Mouse (Mus musculus) liver, embryonic 14.5 days (tissue): ENCODE data around the gene Ifitm5. TPM values are rescaled to one million over a fixed set of nuclear protein-coding genes. Genes with fewer than 3 reads are reported as not detected.

Experiments used
- ATAC-seq: fragments of 200-750 bp; cut with Nextera tagmentation; 2 replicates; pipeline ENCODE4 v1.8.0; 2017; ENCODE audit warnings: moderate number of reproducible peaks, mild to moderate bottlenecking, moderate library complexity; ENCODE audit not compliant: insufficient read depth
- DNase-seq, 3 experiments: peaks; one replicate each; pipeline ENCODE4 v3.0.0-alpha.2; 2012 to 2013; ENCODE audit warnings: low read depth in 3 of 3, low spot score in 3 of 3
- H3K27ac ChIP-seq: fragments of 300-500 bp; sonication (generic); 2 replicates; pipeline ENCODE4 v1.5.1; 2014; ENCODE audit warnings: moderate library complexity, mild to moderate bottlenecking, control low read depth, inconsistent platforms
- H3K27me3 ChIP-seq: fragments of 300-500 bp; sonication (generic); 2 replicates; pipeline ENCODE4 v1.6.1; 2014; ENCODE audit warnings: mild to moderate bottlenecking, low read length, moderate library complexity; ENCODE audit not compliant: control insufficient read depth, insufficient read depth
- H3K36me3 ChIP-seq: fragments of 300-500 bp; sonication (generic); replicated peaks from 2 replicates; pipeline ENCODE4 v1.6.1; 2014; ENCODE audit warnings: low read depth; ENCODE audit not compliant: control insufficient read depth, insufficient read depth
- H3K4me1 ChIP-seq, 2 experiments: fragments of 200-500 bp in 1 of 2; fragments of 300-500 bp in 1 of 2; sonication (generic) in 1 of 2; replicated peaks; 2 replicates each; pipeline ENCODE4 v1.6.1; 2012 to 2014; ENCODE audit warnings: antibody characterized with exemption in 1 of 2, inconsistent platforms in 1 of 2, low read length in 1 of 2; ENCODE audit not compliant: control insufficient read depth in 2 of 2, insufficient read depth in 2 of 2
- H3K4me2 ChIP-seq: fragments of 300-500 bp; sonication (generic); 2 replicates; pipeline ENCODE4 v1.6.1; 2014; ENCODE audit warnings: low read depth, mild to moderate bottlenecking, control low read depth, moderate library complexity
- H3K4me3 ChIP-seq, 2 experiments: fragments of 200-500 bp in 1 of 2; fragments of 300-500 bp in 1 of 2; sonication (generic) in 1 of 2; 2 replicates each; pipeline ENCODE4 v1.5.1; 2012 to 2014; ENCODE audit warnings: low read depth in 2 of 2, low read length in 2 of 2, mild to moderate bottlenecking in 2 of 2, control low read depth in 1 of 2, inconsistent platforms in 1 of 2, moderate library complexity in 1 of 2; ENCODE audit not compliant: insufficient read depth in 1 of 2
- H3K9ac ChIP-seq: fragments of 300-500 bp; sonication (generic); replicated peaks from 2 replicates; pipeline ENCODE4 v1.6.1; 2014; ENCODE audit warnings: mild to moderate bottlenecking, control low read depth, moderate library complexity
- H3K9me3 ChIP-seq: fragments of 300-500 bp; sonication (generic); 2 replicates; pipeline ENCODE4 v1.6.1; 2016; ENCODE audit warnings: low read length, mixed read lengths; ENCODE audit not compliant: control insufficient read depth
- CTCF ChIP-seq: IDR thresholded peaks from 2 replicates; pipeline ENCODE4 v1.5.1; 2016; ENCODE audit warnings: antibody characterized with exemption, low read depth, control low read depth
- EP300 ChIP-seq: IDR thresholded peaks from 2 replicates; pipeline ENCODE4 v1.6.1; 2016; ENCODE audit warnings: antibody characterized with exemption, low read depth
- WGBS: fragments of 180-500 bp; shearing (Covaris S2); extraction: QIAGEN DNeasy Blood & Tissue Kit; methylation state at CpG from one replicate; pipeline ENCODE4 v1.1.7; 2014; ENCODE audit not compliant: insufficient replicate concordance; 5-methylcytosine and 5-hydroxymethylcytosine counted together
- polyA plus RNA-seq, 2 experiments: library from polyadenylated mRNA; depleted of rRNA in 1 of 2; stranded (reverse) in 1 of 2; unstranded in 1 of 2; fragments of >200 nt; fragmentation: Nextera tagmentation in 1 of 2; extraction: Ambion mirVana in 1 of 2; gene quantifications; 2 replicates each; pipeline versions ENCODE4 v1.2.1 to v1.2.3; 2012 to 2014

The Ifitm5 gene
- polyA plus RNA-seq, 2 experiments = 0.30 to 0.33 TPM

GRCm38 (mm10) chr7:140952441-140952840, 2.4 kb upstream of the Ifitm5 start:
- H3K36me3 ChIP-seq = no peaks in the 10 kb centered on the region
- peaks cover 3 to 19% of the 10 kb centered on the region in 2 experiments; a peak in 3 of 4 replicates for H3K4me1 ChIP-seq
- no peaks in the 10 kb centered on the region for H3K27me3 ChIP-seq
- TF ChIP-seq CTCF = no peak
- no peak for TF ChIP-seq EP300
- H3K9me3 ChIP-seq = no peaks in the 10 kb centered on the region
- no peak for ATAC-seq
- 65% methylated on average over 7 of the region's 7 CpGs for WGBS
- no peak overlapping the region for H3K4me2 ChIP-seq
- no peak for DNase-seq
- H3K4me3 ChIP-seq = no peak overlapping the region
- no peak overlapping the region for H3K27ac ChIP-seq
- no peak overlapping the region for H3K9ac ChIP-seq

GRCm38 (mm10) chr7:140951765-140952164, 1.7 kb upstream of the Ifitm5 start:
- DNase-seq (no peak), ATAC-seq (no peak)
- no peak overlapping the region for H3K4me3 ChIP-seq
- 52% methylated on average over 6 of the region's 6 CpGs for WGBS
- no peaks in the 10 kb centered on the region for H3K9me3 ChIP-seq
- H3K36me3 ChIP-seq = no peaks in the 10 kb centered on the region
- peaks cover 3 to 24% of the 10 kb centered on the region in 2 experiments; a peak in 3 of 4 replicates for H3K4me1 ChIP-seq
- no peak for TF ChIP-seq CTCF
- TF ChIP-seq EP300 = no peak
- no peaks in the 10 kb centered on the region for H3K27me3 ChIP-seq
- no peak overlapping the region for H3K4me2 ChIP-seq
- H3K27ac ChIP-seq = no peak overlapping the region
- H3K9ac ChIP-seq = no peak overlapping the region

GRCm38 (mm10) chr7:140951051-140951450, 960 bp upstream of the Ifitm5 start:
- TF ChIP-seq CTCF = no peak
- no peak for TF ChIP-seq EP300
- H3K36me3 ChIP-seq = no peaks in the 10 kb centered on the region; the same call in 1 of the 2 replicates
- no peaks in the 10 kb centered on the region for H3K9me3 ChIP-seq
- no peak overlapping the region for H3K4me2 ChIP-seq
- DNase-seq (no peak), ATAC-seq (no peak)
- WGBS = 66% methylated on average over 8 of the region's 8 CpGs
- H3K4me1 ChIP-seq = peaks cover under 1 to 18% of the 10 kb centered on the region in 2 experiments; a peak in 3 of 4 replicates
- no peak overlapping the region for H3K27ac ChIP-seq
- no peak overlapping the region for H3K4me3 ChIP-seq
- no peaks in the 10 kb centered on the region for H3K27me3 ChIP-seq
- no peak overlapping the region for H3K9ac ChIP-seq

- no peak for DNase-seq
- Histone ChIP-seq H3K4me3 (no peak overlapping the region), H3K4me1 (peaks cover 0 to 17% of the 10 kb centered on the region in 2 experiments; a peak in 2 of 4 replicates), H3K9ac (no peak overlapping the region), H3K4me2 (no peak overlapping the region), H3K36me3 (no peaks in the 10 kb centered on the region; the same call in 1 of the 2 replicates), H3K27ac (no peak overlapping the region), H3K27me3 (no peaks in the 10 kb centered on the region), H3K9me3 (no peaks in the 10 kb centered on the region)
- 61% methylated on average over 6 of the region's 6 CpGs for WGBS
- TF ChIP-seq CTCF = no peak
- TF ChIP-seq EP300 = no peak
- ATAC-seq = no peak
Observed at GRCm38 (mm10) chr7:140949255-140949654, 836 bp downstream of the Ifitm5 start.

GRCm38 (mm10) chr7:140948161-140948560, 1.9 kb downstream of the Ifitm5 start:
- TF ChIP-seq CTCF = no peak
- no peak for TF ChIP-seq EP300
- Histone ChIP-seq H3K36me3 (no peaks in the 10 kb centered on the region; the same call in 1 of the 2 replicates), H3K27ac (no peak overlapping the region), H3K4me3 (no peak overlapping the region), H3K27me3 (no peaks in the 10 kb centered on the region), H3K4me2 (no peak overlapping the region), H3K9me3 (no peaks in the 10 kb centered on the region), H3K9ac (no peak overlapping the region), H3K4me1 (peaks cover 0 to 13% of the 10 kb centered on the region in 2 experiments; a peak in 2 of 4 replicates)
- DNase-seq (no peak), ATAC-seq (peak; percentile 16; the same call in 1 of the 2 replicates)
- 29% methylated on average over 8 of the region's 8 CpGs for WGBS
